11 mouse cellular contexts compared by ENCODE assay signal in genomic region chr11:62997039-62997717, GRCm38 (mm10). TPM values are rescaled to one million over a fixed set of nuclear protein-coding genes. Genes with fewer than 3 reads are reported as not detected.
DNase-seq lines count a peak whose midpoint lies in the region; ATAC-seq and TF ChIP-seq lines count a peak whose summit lies in the region.
"Had no signal": no experiment of that assay in that cellular context is flagged by ENCODE, and none has a peak within 500 bp of the region (broad histone marks: within the 10 kb centered on the region; RNA-seq: fewer than 3 reads in every experiment).

No protein-coding gene starts in this region.

- no peaks in the 10 kb centered on the region for H3K36me3 ChIP-seq in forebrain, embryonic 13.5 days (ENCODE audit: poor library complexity, severe bottlenecking)
- H3K36me3 ChIP-seq in forebrain, embryonic 10.5 days (replicated peaks) = no peaks in the 10 kb centered on the region
- no peaks in the 10 kb centered on the region for H3K36me3 ChIP-seq in liver, embryonic 11.5 days (ENCODE audit: control insufficient read depth, insufficient read depth, low read length)
- H3K36me3 ChIP-seq in hindbrain, embryonic 15.5 days = no peaks in the 10 kb centered on the region
- H3K36me3 ChIP-seq in small intestine, adult 2 months (ENCODE audit: control insufficient read depth, insufficient read depth, low read length) = no peaks in the 10 kb centered on the region
- H3K36me3 ChIP-seq: liver, embryonic 13.5 days had no signal

- H3K27ac ChIP-seq in forebrain, embryonic 13.5 days = peak overlapping the region; percentile 57
- H3K27ac ChIP-seq in forebrain, embryonic 10.5 days = no peak overlapping the region
- peak overlapping the region; percentile 25; the same call in 1 of the 2 replicates for H3K27ac ChIP-seq in liver, embryonic 11.5 days (ENCODE audit: low read depth, low read length)
- peak overlapping the region; percentile 65 for H3K27ac ChIP-seq in hindbrain, embryonic 15.5 days (replicated peaks)
- peak overlapping the region; percentile 62; the same call in 1 of the 2 replicates for H3K27ac ChIP-seq in small intestine, adult 2 months (ENCODE audit: insufficient read depth, low read depth, low read length)
- H3K27ac ChIP-seq: liver, embryonic 13.5 days had no signal

- no peak overlapping the region for H3K9ac ChIP-seq in forebrain, embryonic 13.5 days
- no peak overlapping the region for H3K9ac ChIP-seq in liver, embryonic 11.5 days (ENCODE audit: low read depth, low read length)
- H3K9ac ChIP-seq in hindbrain, embryonic 15.5 days = no peak overlapping the region
- H3K9ac ChIP-seq: liver, embryonic 13.5 days had no signal

- no peaks in the 10 kb centered on the region for H3K27me3 ChIP-seq in forebrain, embryonic 13.5 days
- H3K27me3 ChIP-seq in forebrain, embryonic 10.5 days (ENCODE audit: poor library complexity, severe bottlenecking) = peaks cover 4% of the 10 kb centered on the region; the same call in 1 of the 2 replicates
- H3K27me3 ChIP-seq in liver, embryonic 11.5 days (replicated peaks; ENCODE audit: control insufficient read depth, insufficient read depth, low read length) = no peaks in the 10 kb centered on the region
- no peaks in the 10 kb centered on the region for H3K27me3 ChIP-seq in hindbrain, embryonic 15.5 days
- H3K27me3 ChIP-seq in small intestine, adult 2 months (ENCODE audit: control insufficient read depth, insufficient read depth, low read length) = no peaks in the 10 kb centered on the region
- H3K27me3 ChIP-seq: liver, embryonic 13.5 days had no signal

- peak overlapping the region; percentile 14; the same call in 1 of the 2 replicates for H3K4me2 ChIP-seq in forebrain, embryonic 13.5 days
- H3K4me2 ChIP-seq in liver, embryonic 11.5 days = no peak overlapping the region
- H3K4me2 ChIP-seq in hindbrain, embryonic 15.5 days = no peak overlapping the region
- H3K4me2 ChIP-seq: liver, embryonic 13.5 days had no signal

- DNase-seq in forebrain, embryonic 10.5 days (ENCODE audit: extremely low spot score, low spot score) = no peak
- no peak for DNase-seq in liver, embryonic 11.5 days (ENCODE audit: low spot score)
- DNase-seq in liver = no peak
- DNase-seq in thymus, postnatal 14 days = no peak
- DNase-seq: liver, embryonic 13.5 days; thymus, postnatal 4 days had no signal

- H3K4me3 ChIP-seq in forebrain, embryonic 13.5 days = no peak overlapping the region
- no peak overlapping the region for H3K4me3 ChIP-seq in forebrain, embryonic 10.5 days
- H3K4me3 ChIP-seq in liver, embryonic 11.5 days (ENCODE audit: low read depth, low read length) = no peak overlapping the region
- no peak overlapping the region for H3K4me3 ChIP-seq in hindbrain, embryonic 15.5 days
- no peak overlapping the region for H3K4me3 ChIP-seq in small intestine, adult 2 months (ENCODE audit: low read depth, low read length)
- H3K4me3 ChIP-seq: liver, embryonic 13.5 days had no signal

- no peak for TF ChIP-seq POLR2A in small intestine, adult 2 months (IDR thresholded peaks at IDR 0.05; ENCODE audit: low read depth, low read length)

- no peak for ATAC-seq in forebrain, embryonic 13.5 days
- ATAC-seq in liver, embryonic 11.5 days (replicated peaks; ENCODE audit: low FRiP score) = no peak
- ATAC-seq in hindbrain, embryonic 15.5 days (ENCODE audit: low FRiP score, low read depth) = no peak
- no peak for ATAC-seq in erythroid progenitor cell, adult 5-6 weeks (replicated peaks; ENCODE audit: low FRiP score, poor library complexity, severe bottlenecking)

- H3K4me1 ChIP-seq in forebrain, embryonic 13.5 days = peaks cover 15% of the 10 kb centered on the region
- H3K4me1 ChIP-seq in forebrain, embryonic 10.5 days = peaks cover 27% of the 10 kb centered on the region
- peaks cover 3% of the 10 kb centered on the region for H3K4me1 ChIP-seq in liver, embryonic 11.5 days (replicated peaks; ENCODE audit: control insufficient read depth, insufficient read depth, low read length)
- 0 out of 2 replicates have a peak, but pooled peaks cover 3% of the 10 kb centered on the region for H3K4me1 ChIP-seq in hindbrain, embryonic 15.5 days (replicated peaks)
- H3K4me1 ChIP-seq in small intestine, adult 2 months (ENCODE audit: control insufficient read depth, insufficient read depth, insufficient read length, low read length) = peaks cover 9% of the 10 kb centered on the region; the same call in 1 of the 2 replicates
- H3K4me1 ChIP-seq: liver, embryonic 13.5 days had no signal

- TF ChIP-seq CTCF in small intestine, adult 2 months (IDR thresholded peaks at IDR 0.05; ENCODE audit: extremely low read depth, insufficient read length, insufficient replicate concordance, low read depth, low read length) = no peak

- WGBS in forebrain, embryonic 13.5 days = 84% methylated on average over 5 of the region's 5 CpGs
- WGBS in forebrain, embryonic 10.5 days = 93% methylated on average over 5 of the region's 5 CpGs
- 76% methylated on average over 5 of the region's 5 CpGs for WGBS in liver, embryonic 11.5 days
- WGBS in hindbrain, embryonic 15.5 days = 80% methylated on average over 5 of the region's 5 CpGs
- WGBS in small intestine, adult 2 months = 83% methylated on average over 5 of the region's 5 CpGs

- H3K9me3 ChIP-seq in forebrain, embryonic 13.5 days (replicated peaks) = no peaks in the 10 kb centered on the region
- no peaks in the 10 kb centered on the region for H3K9me3 ChIP-seq in forebrain, embryonic 10.5 days
- no peaks in the 10 kb centered on the region for H3K9me3 ChIP-seq in liver, embryonic 11.5 days (ENCODE audit: control insufficient read depth, low read length)
- no peaks in the 10 kb centered on the region for H3K9me3 ChIP-seq in hindbrain, embryonic 15.5 days
- H3K9me3 ChIP-seq: liver, embryonic 13.5 days had no signal

RNA-seq across cellular contexts. Expression of gene Cdrt4, which starts 46.2 kb away (rescaled TPM):
- not detected in 2 replicates for polyA plus RNA-seq in forebrain, embryonic 13.5 days (2015; fragmentation: Nextera tagmentation; extraction: Ambion mirVana)
- not detected in 2 replicates for polyA plus RNA-seq in forebrain, embryonic 10.5 days (2016; fragmentation: Nextera tagmentation; extraction: Ambion mirVana)
- polyA plus RNA-seq in liver, embryonic 11.5 days (2014; fragmentation: Nextera tagmentation; extraction: Ambion mirVana) = 0.26 TPM in 1 of 2 replicates, not detected in the other
- not detected in 2 replicates for polyA plus RNA-seq in hindbrain, embryonic 15.5 days (2015; fragmentation: Nextera tagmentation; extraction: Ambion mirVana)
- not detected in 2 replicates for polyA plus RNA-seq in small intestine, adult 2 months (2012; rRNA removed)
- not detected in 2 replicates for total RNA-seq in erythroid progenitor cell, adult 5-6 weeks (2015; ENCODE audit: low replicate concordance)
- not detected in 2 replicates for total RNA-seq in erythroid progenitor cell, adult 5-6 weeks (2017; ENCODE audit: low replicate concordance)
- total RNA-seq: heart, postnatal 36 days had no signal
- polyA plus RNA-seq: liver, embryonic 13.5 days had no signal
